Mouse (Mus musculus): ENCODE measurements around the gene Aoc3. TPM values are rescaled to one million over a fixed set of nuclear protein-coding genes. Genes with fewer than 3 reads are reported as not detected.
A peak's percentile ranks its signal among the peaks of the same experiment; 100 is the strongest.
"Not testable (repeated sequence)": the region's sequence is repeated elsewhere in the genome, so short reads cannot be mapped to it uniquely, and the experiment has no call there.

Gene Aoc3
- total and polyA plus RNA-seq, 2 experiments from 2014 or later, result 0.08 to 0.43 TPM

- no peaks in the 10 kb centered on the region for H3K27me3 ChIP-seq (ENCODE audit: insufficient read depth, low read length)
- peak overlapping the region; percentile 97 for H3K9ac ChIP-seq
- no peak for ATAC-seq
- peak overlapping the region; percentile 60 for H3K27ac ChIP-seq (ENCODE audit: low read depth, low read length)
- peak overlapping the region; percentile 100 for H3K4me3 ChIP-seq (ENCODE audit: low read depth, low read length)
- no peak for DNase-seq
- H3K36me3 ChIP-seq (ENCODE audit: insufficient read depth), result peaks cover 15% of the 10 kb centered on the region
- 84% methylated on average over 8 of the region's 8 CpGs for WGBS
- peaks cover 6% of the 10 kb centered on the region; the same call in 1 of the 2 replicates for H3K4me1 ChIP-seq (ENCODE audit: insufficient read depth)
- H3K4me2 ChIP-seq (ENCODE audit: low read depth), result peak overlapping the region; percentile 92
- no peak for TF ChIP-seq CTCF (IDR thresholded peaks at IDR 0.05; ENCODE audit: low read depth)
- no peaks in the 10 kb centered on the region for H3K9me3 ChIP-seq (ENCODE audit: low read length)
These were observed 15.2 kb upstream of the Aoc3 start for GRCm38 (mm10) chr11:101315082-101315650.

DNA sequence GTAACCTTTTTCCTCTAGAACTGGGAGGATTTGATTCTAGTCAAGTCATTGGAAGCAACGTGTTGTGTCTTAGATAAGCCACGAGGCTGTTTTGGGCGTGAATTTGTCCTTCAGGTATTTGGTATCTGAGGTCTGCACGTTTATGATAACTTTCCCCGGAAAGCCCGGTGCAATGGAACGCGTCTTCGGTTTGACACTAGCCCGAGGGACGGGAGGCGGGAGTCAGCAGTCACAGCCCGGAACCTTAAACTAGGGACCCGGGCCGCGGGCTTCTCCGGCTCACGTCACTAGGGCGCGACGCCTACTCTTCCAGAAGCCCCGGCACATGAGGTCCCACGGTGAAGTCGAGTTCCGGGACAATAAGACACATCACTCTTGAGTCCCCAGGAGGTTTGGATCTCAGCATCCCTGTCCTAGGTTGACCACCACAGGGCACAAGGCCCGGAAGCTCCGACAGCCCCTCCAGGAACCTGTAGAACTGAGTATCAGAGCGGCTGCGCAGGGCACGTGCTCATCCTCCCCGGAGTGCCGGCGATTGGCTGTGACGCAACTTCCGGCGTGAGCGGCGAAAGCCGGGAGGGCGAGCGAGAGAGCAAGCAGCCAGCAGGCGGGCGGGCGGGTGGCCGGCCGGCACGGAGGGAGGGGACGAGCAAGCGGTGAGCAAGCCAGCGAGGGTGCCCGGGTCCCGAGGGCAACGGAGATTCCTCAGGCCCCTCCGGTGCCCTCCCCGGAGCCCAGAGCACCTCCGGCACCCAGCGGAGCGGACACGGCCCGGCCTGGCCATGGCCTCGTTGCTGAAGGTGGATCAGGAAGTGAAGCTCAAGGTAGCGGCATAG, 14.5 kb upstream of the Aoc3 start, which contains the start of gene Psme3:
Gene Psme3, plus strand, starts transcription at position 549 of the 836 bp plus-strand sequence.
- Histone ChIP-seq H3K27me3 (ENCODE audit: insufficient read depth, low read length) (no peaks in the 10 kb centered on the region), H3K4me2 (ENCODE audit: low read depth) (peak within 1 kb of the TSS; percentile 92), H3K9me3 (ENCODE audit: low read length) (no peaks in the 10 kb centered on the region), H3K9ac (peak within 1 kb of the TSS; percentile 97), H3K4me1 (ENCODE audit: insufficient read depth) (peaks cover 6% of the 10 kb centered on the region; the same call in 1 of the 2 replicates), H3K36me3 (ENCODE audit: insufficient read depth) (peaks cover 22% of the 10 kb centered on the region), H3K4me3 (ENCODE audit: low read depth, low read length) (peak within 1 kb of the TSS; percentile 100), H3K27ac (ENCODE audit: low read depth, low read length) (peak within 1 kb of the TSS; percentile 60)
- peak; percentile 96 for ATAC-seq
- no peak for TF ChIP-seq CTCF (IDR thresholded peaks at IDR 0.05; ENCODE audit: low read depth)
- under 1% methylated on average over 56 of the region's 62 CpGs for WGBS
- DNase-seq, result peak; percentile 97

- peaks cover 28% of the 10 kb centered on the region for H3K36me3 ChIP-seq (ENCODE audit: insufficient read depth)
- TF ChIP-seq CTCF (IDR thresholded peaks at IDR 0.05; ENCODE audit: low read depth), result no peak
- peaks cover 6% of the 10 kb centered on the region; the same call in 1 of the 2 replicates for H3K4me1 ChIP-seq (ENCODE audit: insufficient read depth)
- H3K4me3 ChIP-seq (ENCODE audit: low read depth, low read length), result peak overlapping the region; percentile 100
- peak overlapping the region; percentile 97 for H3K9ac ChIP-seq
- WGBS, result 4% methylated on average over 17 of the region's 17 CpGs
- H3K9me3 ChIP-seq (ENCODE audit: low read length), result no peaks in the 10 kb centered on the region
- no peak for DNase-seq
- peak overlapping the region; percentile 60 for H3K27ac ChIP-seq (ENCODE audit: low read depth, low read length)
- H3K27me3 ChIP-seq (ENCODE audit: insufficient read depth, low read length), result no peaks in the 10 kb centered on the region
- peak overlapping the region; percentile 92 for H3K4me2 ChIP-seq (ENCODE audit: low read depth)
- peak; percentile 54; the same call in 1 of the 2 replicates for ATAC-seq
These were observed 13.9 kb upstream of the Aoc3 start for GRCm38 (mm10) chr11:101316501-101316917.

DNA sequence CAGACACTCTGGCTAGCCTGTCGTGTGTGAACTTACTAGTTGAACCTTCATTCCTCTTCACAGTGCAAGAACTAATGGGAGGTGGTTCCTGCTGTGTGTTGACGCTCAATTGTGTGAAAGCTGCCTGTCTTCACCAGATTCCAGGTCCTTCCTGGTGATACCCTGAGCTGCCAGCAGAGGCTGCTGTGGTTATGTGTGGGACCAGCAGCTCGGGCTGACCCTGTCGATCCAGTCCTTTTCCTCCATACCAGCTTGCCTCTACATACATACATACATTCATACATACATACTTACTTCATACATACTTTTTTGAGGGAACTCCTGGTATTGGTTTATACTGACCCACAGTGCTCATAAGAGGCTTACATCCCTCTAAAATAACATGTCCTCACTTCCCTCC, 6.8 kb upstream of the Aoc3 start:
- Histone ChIP-seq H3K4me3 (ENCODE audit: low read depth, low read length) (no peak overlapping the region), H3K4me2 (ENCODE audit: low read depth) (no peak overlapping the region), H3K27me3 (ENCODE audit: insufficient read depth, low read length) (no peaks in the 10 kb centered on the region), H3K27ac (ENCODE audit: low read depth, low read length) (no peak overlapping the region), H3K36me3 (ENCODE audit: insufficient read depth) (peaks cover 65% of the 10 kb centered on the region), H3K4me1 (ENCODE audit: insufficient read depth) (no peaks in the 10 kb centered on the region), H3K9ac (no peak overlapping the region), H3K9me3 (ENCODE audit: low read length) (no peaks in the 10 kb centered on the region)
- 2% methylated on average over 4 of the region's 4 CpGs for WGBS
- peak; percentile 97 for TF ChIP-seq CTCF (IDR thresholded peaks at IDR 0.05; ENCODE audit: low read depth)
- ATAC-seq, result peak; percentile 80
- DNase-seq, result peak; percentile 75

DNA sequence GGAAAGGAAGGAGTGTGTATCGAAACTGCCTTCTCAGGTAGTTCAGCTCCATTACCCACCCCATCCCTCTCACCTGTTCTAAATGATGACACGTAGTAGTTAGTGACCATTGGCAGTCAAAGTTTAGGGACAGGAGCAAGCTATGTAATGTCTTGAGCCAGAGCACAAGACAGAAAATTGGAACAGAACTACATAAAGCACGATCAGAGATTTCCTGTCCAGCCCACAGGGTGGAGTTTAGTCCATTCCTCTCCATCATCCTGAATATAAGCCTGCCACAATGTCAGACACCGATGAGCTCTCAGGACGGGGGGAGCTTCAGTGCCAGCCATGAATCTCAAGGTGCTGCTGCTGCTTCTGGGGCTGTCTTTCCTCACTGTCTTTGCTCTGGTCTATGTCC, 5.6 kb upstream of the Aoc3 start, which contains the start of gene Aoc2:
Gene Aoc2, plus strand, starts transcription at position 301 of the 400 bp plus-strand sequence.
- H3K27me3 ChIP-seq (ENCODE audit: insufficient read depth, low read length), result no peaks in the 10 kb centered on the region
- H3K27ac ChIP-seq (ENCODE audit: low read depth, low read length), result no peak within 1 kb of the TSS
- H3K4me3 ChIP-seq (ENCODE audit: low read depth, low read length), result no peak within 1 kb of the TSS
- ATAC-seq (no peak), DNase-seq (no peak)
- TF ChIP-seq CTCF (IDR thresholded peaks at IDR 0.05; ENCODE audit: low read depth), result no peak
- H3K9me3 ChIP-seq (ENCODE audit: low read length), result no peaks in the 10 kb centered on the region
- no peak within 1 kb of the TSS for H3K4me2 ChIP-seq (ENCODE audit: low read depth)
- no peaks in the 10 kb centered on the region for H3K4me1 ChIP-seq (ENCODE audit: insufficient read depth)
- no peak within 1 kb of the TSS for H3K9ac ChIP-seq
- WGBS, result 97% methylated on average over 5 of the region's 5 CpGs
- H3K36me3 ChIP-seq (ENCODE audit: insufficient read depth), result peaks cover 55% of the 10 kb centered on the region

DNA sequence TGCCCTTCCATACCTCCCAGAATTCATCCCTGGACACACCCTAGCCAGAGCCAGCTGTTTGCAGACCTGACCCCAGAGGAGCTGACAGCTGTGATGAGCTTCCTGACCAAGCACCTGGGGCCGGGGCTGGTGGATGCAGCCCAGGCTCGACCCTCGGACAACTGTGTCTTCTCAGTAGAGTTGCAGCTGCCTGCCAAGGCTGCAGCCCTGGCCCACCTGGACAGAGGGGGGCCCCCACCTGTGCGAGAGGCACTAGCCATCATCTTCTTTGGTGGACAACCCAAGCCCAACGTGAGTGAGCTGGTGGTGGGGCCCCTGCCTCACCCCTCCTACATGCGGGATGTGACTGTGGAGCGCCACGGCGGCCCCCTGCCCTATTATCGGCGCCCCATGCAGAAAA, 5.2 kb upstream of the Aoc3 start:
- not testable (repeated sequence) for H3K27ac ChIP-seq (ENCODE audit: low read depth, low read length); H3K9ac ChIP-seq; H3K4me2 ChIP-seq (ENCODE audit: low read depth); H3K4me3 ChIP-seq (ENCODE audit: low read depth, low read length); H3K27me3 ChIP-seq (ENCODE audit: insufficient read depth, low read length); H3K9me3 ChIP-seq (ENCODE audit: low read length); DNase-seq; H3K4me1 ChIP-seq (ENCODE audit: insufficient read depth); ATAC-seq
- peaks cover 50% of the 10 kb centered on the region for H3K36me3 ChIP-seq (ENCODE audit: insufficient read depth)
- 94% methylated on average over 11 of the region's 11 CpGs for WGBS

GRCm38 (mm10) chr11:101326147-101326546, 4.3 kb upstream of the Aoc3 start:
- Histone ChIP-seq H3K4me3 (ENCODE audit: low read depth, low read length) (no peak overlapping the region), H3K36me3 (ENCODE audit: insufficient read depth) (peaks cover 41% of the 10 kb centered on the region), H3K4me1 (ENCODE audit: insufficient read depth) (no peaks in the 10 kb centered on the region), H3K27me3 (ENCODE audit: insufficient read depth, low read length) (no peaks in the 10 kb centered on the region), H3K9me3 (ENCODE audit: low read length) (no peaks in the 10 kb centered on the region), H3K27ac (ENCODE audit: low read depth, low read length) (no peak overlapping the region), H3K9ac (no peak overlapping the region), H3K4me2 (ENCODE audit: low read depth) (no peak overlapping the region)
- DNase-seq (no peak), ATAC-seq (no peak)
- TF ChIP-seq CTCF (IDR thresholded peaks at IDR 0.05; ENCODE audit: low read depth), result no peak
- WGBS, result 89% methylated on average over 11 of the region's 11 CpGs

All from forebrain, postnatal 0 days (tissue).